Mouse (Mus musculus) heart, embryonic 14.5 days (tissue): ENCODE measurements at regions not wholly inside any gene's neighbourhood (a gene's known extent, or its start where the extent isn't known, plus 50 kb on each side); places are given as distances from the start of the nearest gene placed in this dataset.

Experiments used
- ATAC-seq: fragments of 200-750 bp; cut with Nextera tagmentation; 2 replicates; pipeline ENCODE4 v1.8.0; 2017; ENCODE audit warnings: low read depth, moderate TSS enrichment; ENCODE audit not compliant: insufficient number of reproducible peaks, insufficient read depth, low FRiP score
- H3K27ac ChIP-seq, 2 experiments: fragments of 200-500 bp in 1 of 2; fragments of 300-500 bp in 1 of 2; sonication (generic) in 1 of 2; replicated peaks in 1 of 2; 2 replicates each; pipeline ENCODE4 v1.5.1; 2012 to 2014; ENCODE audit warnings: low read depth in 2 of 2, low read length in 2 of 2, control low read depth in 1 of 2, mild to moderate bottlenecking in 1 of 2, mixed read lengths in 1 of 2; ENCODE audit not compliant: control insufficient read depth in 1 of 2, insufficient read depth in 1 of 2
- H3K27me3 ChIP-seq: fragments of 300-500 bp; sonication (generic); 2 replicates; pipeline ENCODE4 v1.6.1; 2014; ENCODE audit warnings: mild to moderate bottlenecking, low read length, control low read depth; ENCODE audit not compliant: control insufficient read depth, insufficient read depth
- H3K36me3 ChIP-seq: fragments of 300-500 bp; sonication (generic); 2 replicates; pipeline ENCODE4 v1.6.1; 2014; ENCODE audit warnings: mild to moderate bottlenecking, control low read depth, low read length, mixed read lengths; ENCODE audit not compliant: control insufficient read depth, insufficient read depth
- H3K4me1 ChIP-seq, 2 experiments: fragments of 200-500 bp in 1 of 2; fragments of 300-500 bp in 1 of 2; sonication (generic) in 1 of 2; 2 replicates each; pipeline ENCODE4 v1.6.1; 2012 to 2014; ENCODE audit warnings: low read length in 2 of 2, control low read depth in 1 of 2, mixed read lengths in 1 of 2; ENCODE audit not compliant: control insufficient read depth in 2 of 2, insufficient read depth in 2 of 2
- H3K4me2 ChIP-seq: fragments of 300-500 bp; sonication (generic); 2 replicates; pipeline ENCODE4 v1.6.1; 2014; ENCODE audit warnings: mild to moderate bottlenecking, low read length
- H3K4me3 ChIP-seq, 2 experiments: fragments of 200-500 bp in 1 of 2; fragments of 300-500 bp in 1 of 2; sonication (generic) in 1 of 2; 2 replicates each; pipeline ENCODE4 v1.5.1; 2012 to 2014; ENCODE audit warnings: low read length in 2 of 2, mild to moderate bottlenecking in 2 of 2, control low read depth in 1 of 2, low read depth in 1 of 2, moderate library complexity in 1 of 2; ENCODE audit not compliant: control insufficient read depth in 1 of 2, insufficient read depth in 1 of 2
- H3K9ac ChIP-seq: fragments of 300-500 bp; sonication (generic); 2 replicates; pipeline ENCODE4 v1.6.1; 2014; ENCODE audit warnings: mild to moderate bottlenecking, low read length
- H3K9me3 ChIP-seq: fragments of 300-500 bp; sonication (generic); 2 replicates; pipeline ENCODE4 v1.6.1; 2016; ENCODE audit warnings: low read length, control low read depth; ENCODE audit not compliant: control insufficient read depth
- WGBS: fragments of 180-500 bp; shearing (Covaris S2); extraction: QIAGEN DNeasy Blood & Tissue Kit; methylation state at CpG from one replicate; pipeline ENCODE4 v1.1.7; 2014; 5-methylcytosine and 5-hydroxymethylcytosine counted together

GRCm38 (mm10) chr5:148713039-148713438, 160.4 kb upstream of the Ubl3 start:
- Histone ChIP-seq H3K27ac (no peak overlapping the region), H3K4me1 (peaks cover 12 to 13% of the 10 kb centered on the region in 2 experiments), H3K9me3 (no peaks in the 10 kb centered on the region), H3K4me2 (no peak overlapping the region), H3K9ac (no peak overlapping the region), H3K36me3 (no peaks in the 10 kb centered on the region), H3K27me3 (no peaks in the 10 kb centered on the region), H3K4me3 (no peak overlapping the region)
- no peak for ATAC-seq

GRCm38 (mm10) chr5:148711570-148711969, 159.0 kb upstream of the Ubl3 start:
- no peak overlapping the region for H3K9ac ChIP-seq
- H3K4me3 ChIP-seq, result no peak overlapping the region
- peaks cover 15 to 23% of the 10 kb centered on the region in 2 experiments for H3K4me1 ChIP-seq
- no peak overlapping the region for H3K4me2 ChIP-seq
- no peak overlapping the region for H3K27ac ChIP-seq
- 76% methylated on average over 5 of the region's 5 CpGs for WGBS
- no peak for ATAC-seq
- no peaks in the 10 kb centered on the region for H3K27me3 ChIP-seq
- no peaks in the 10 kb centered on the region for H3K36me3 ChIP-seq
- no peaks in the 10 kb centered on the region for H3K9me3 ChIP-seq

GRCm38 (mm10) chr5:148709111-148709771, 156.7 kb upstream of the Ubl3 start:
- H3K4me1 ChIP-seq, result peaks cover 15 to 23% of the 10 kb centered on the region in 2 experiments
- ATAC-seq, result no peak
- H3K27me3 ChIP-seq, result no peaks in the 10 kb centered on the region
- 0 out of 4 replicates have a peak overlapping the region, but pooled peaks of 1 of the 2 experiments have one; percentile 14 for H3K27ac ChIP-seq
- no peaks in the 10 kb centered on the region for H3K9me3 ChIP-seq
- no peaks in the 10 kb centered on the region for H3K36me3 ChIP-seq
- no peak overlapping the region for H3K4me3 ChIP-seq
- 39% methylated on average over 10 of the region's 10 CpGs for WGBS
- peak overlapping the region; percentile 40 for H3K9ac ChIP-seq
- H3K4me2 ChIP-seq, result peak overlapping the region; percentile 44; the same call in 1 of the 2 replicates

GRCm38 (mm10) chr5:148708014-148708741, 155.6 kb upstream of the Ubl3 start:
- Histone ChIP-seq H3K36me3 (no peaks in the 10 kb centered on the region), H3K27ac (peak overlapping the region; percentile 35 to 37; a peak in 3 of 4 replicates), H3K4me1 (peaks cover 15 to 23% of the 10 kb centered on the region in 2 experiments), H3K27me3 (no peaks in the 10 kb centered on the region), H3K4me3 (no peak overlapping the region), H3K9me3 (no peaks in the 10 kb centered on the region), H3K4me2 (peak overlapping the region; percentile 44), H3K9ac (peak overlapping the region; percentile 40; the same call in 1 of the 2 replicates)
- WGBS, result 20% methylated on average over 11 of the region's 11 CpGs
- peak; percentile 21; the same call in 1 of the 2 replicates for ATAC-seq

DNA sequence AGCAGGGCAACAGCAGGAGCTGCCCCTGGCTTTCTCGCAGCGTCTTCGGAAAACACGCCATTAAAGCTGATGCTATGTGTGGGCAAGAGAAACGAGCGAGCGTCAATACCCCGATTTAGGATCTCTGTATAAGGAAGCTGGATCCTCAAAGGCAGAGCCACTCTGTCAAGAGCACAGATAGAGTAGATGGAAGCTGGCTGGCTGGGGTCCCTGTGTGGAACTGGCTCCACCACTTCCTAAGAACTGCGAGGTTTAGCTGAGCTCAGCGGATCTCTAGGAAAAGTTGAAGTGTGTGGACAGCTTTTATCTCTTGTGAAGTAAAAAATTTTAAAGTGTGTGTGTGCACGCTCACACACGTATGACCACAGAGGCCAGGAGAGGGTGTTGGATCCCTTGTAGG, 154.7 kb upstream of the Ubl3 start:
- no peak for ATAC-seq
- 54% methylated on average over 12 of the region's 12 CpGs for WGBS
- no peaks in the 10 kb centered on the region for H3K36me3 ChIP-seq
- peaks cover 15 to 23% of the 10 kb centered on the region in 2 experiments for H3K4me1 ChIP-seq
- no peak overlapping the region for H3K4me3 ChIP-seq
- peak overlapping the region in 1 of 2 experiments; percentile 35; a peak in 1 of 4 replicates for H3K27ac ChIP-seq
- H3K9me3 ChIP-seq, result no peaks in the 10 kb centered on the region
- H3K4me2 ChIP-seq, result peak overlapping the region; percentile 22; the same call in 1 of the 2 replicates
- no peak overlapping the region for H3K9ac ChIP-seq
- H3K27me3 ChIP-seq, result no peaks in the 10 kb centered on the region

DNA sequence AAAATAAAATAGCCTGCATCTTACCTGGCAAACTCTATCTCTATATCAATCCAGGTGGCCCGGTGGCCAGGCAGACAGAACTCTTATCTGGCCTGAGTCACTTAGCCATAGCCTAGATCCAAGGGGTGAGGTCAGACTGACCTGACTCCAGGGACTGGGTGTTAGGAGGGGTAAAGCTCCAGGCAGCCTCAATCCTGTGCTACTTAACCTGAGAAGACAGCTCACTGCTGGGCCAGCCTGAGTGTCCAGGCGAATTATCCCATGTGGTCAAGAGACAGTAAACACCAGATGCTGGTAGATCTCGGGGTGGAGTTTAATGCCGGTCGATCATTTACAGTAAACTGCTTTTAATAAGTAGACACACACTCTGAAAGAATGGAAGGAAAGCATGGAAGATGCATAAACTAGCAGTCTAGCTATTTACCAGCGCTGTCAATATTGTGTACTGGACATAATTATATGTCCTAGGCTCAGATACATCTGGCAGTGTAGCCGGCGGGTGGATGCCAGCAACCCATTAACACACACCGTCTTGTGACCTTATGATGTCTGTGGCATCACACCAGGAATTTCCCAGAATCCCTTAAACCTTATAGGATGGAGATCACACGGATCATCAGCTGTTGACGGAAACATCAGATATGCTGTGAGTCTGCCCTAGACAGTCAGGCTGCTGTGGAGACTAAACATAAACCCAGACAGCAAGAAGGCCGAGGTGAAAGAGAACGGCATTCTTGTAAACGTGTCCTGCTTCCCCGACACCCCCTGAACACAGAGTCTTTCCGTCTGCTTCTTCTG, 153.9 kb upstream of the Ubl3 start:
- Histone ChIP-seq H3K36me3 (no peaks in the 10 kb centered on the region), H3K27me3 (no peaks in the 10 kb centered on the region), H3K4me3 (no peak overlapping the region), H3K4me1 (peaks cover 15 to 23% of the 10 kb centered on the region in 2 experiments), H3K4me2 (no peak overlapping the region), H3K9me3 (no peaks in the 10 kb centered on the region), H3K27ac (no peak overlapping the region), H3K9ac (no peak overlapping the region)
- 68% methylated on average over 16 of the region's 16 CpGs for WGBS
- no peak for ATAC-seq

DNA sequence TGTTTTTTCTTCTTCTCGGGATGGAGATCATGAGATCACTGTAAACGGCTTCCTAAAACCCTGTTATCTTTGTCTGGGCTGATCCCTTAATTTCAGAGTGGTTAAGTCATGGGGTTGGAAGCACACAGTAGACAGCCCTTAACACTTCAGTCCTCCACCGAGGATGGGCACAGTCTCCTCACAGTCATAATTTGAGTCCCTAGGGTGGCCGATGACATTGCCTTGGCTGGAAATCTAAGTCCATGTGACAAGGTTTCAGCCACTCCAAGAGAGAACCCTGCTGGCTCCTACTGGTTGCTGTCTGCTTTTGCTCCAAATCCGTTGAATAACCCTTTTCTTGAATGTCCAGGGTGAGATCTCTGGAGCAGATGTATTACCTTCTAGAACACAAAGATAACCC, 152.2 kb upstream of the Ubl3 start:
- WGBS, result 36% methylated on average over 5 of the region's 5 CpGs
- Histone ChIP-seq H3K4me1 (peaks cover 15 to 23% of the 10 kb centered on the region in 2 experiments), H3K36me3 (no peaks in the 10 kb centered on the region), H3K9me3 (no peaks in the 10 kb centered on the region), H3K4me2 (no peak overlapping the region), H3K27me3 (no peaks in the 10 kb centered on the region), H3K9ac (no peak overlapping the region), H3K27ac (no peak overlapping the region), H3K4me3 (no peak overlapping the region)
- no peak for ATAC-seq
